Mouse (Mus musculus) forebrain, embryonic 14.5 days (tissue): ENCODE data around the gene Ccl22. TPM values are rescaled to one million over a fixed set of nuclear protein-coding genes. Genes with fewer than 3 reads are reported as not detected.

Experiments used
- ATAC-seq: fragments of 200-750 bp; cut with Nextera tagmentation; 2 replicates; pipeline ENCODE4 v1.8.0; 2017; ENCODE audit warnings: mild to moderate bottlenecking, moderate library complexity
- DNase-seq: peaks from one replicate; pipeline ENCODE4 v3.0.0-alpha.2; 2015; ENCODE audit warnings: low spot score
- H3K27ac ChIP-seq: fragments of 300-500 bp; sonication (generic); 2 replicates; pipeline ENCODE4 v1.5.1; 2014; ENCODE audit warnings: low read depth, mild to moderate bottlenecking, control low read depth, low read length, moderate library complexity
- H3K27me3 ChIP-seq: fragments of 300-500 bp; sonication (generic); replicated peaks from 2 replicates; pipeline ENCODE4 v1.6.1; 2014; ENCODE audit warnings: low read length, control low read depth, mixed read lengths; ENCODE audit not compliant: control insufficient read depth, insufficient read depth
- H3K36me3 ChIP-seq: fragments of 300-500 bp; sonication (generic); 2 replicates; pipeline ENCODE4 v1.6.1; 2014; ENCODE audit warnings: low read length, control low read depth; ENCODE audit not compliant: control insufficient read depth, insufficient read depth
- H3K4me1 ChIP-seq: fragments of 300-500 bp; sonication (generic); 2 replicates; pipeline ENCODE4 v1.6.1; 2014; ENCODE audit warnings: antibody characterized with exemption, low read length, control low read depth; ENCODE audit not compliant: control insufficient read depth, insufficient read depth
- H3K4me2 ChIP-seq: fragments of 300-500 bp; sonication (generic); 2 replicates; pipeline ENCODE4 v1.6.1; 2014; ENCODE audit warnings: mild to moderate bottlenecking, control low read depth, low read length
- H3K4me3 ChIP-seq: fragments of 300-500 bp; sonication (generic); 2 replicates; pipeline ENCODE4 v1.5.1; 2014; ENCODE audit warnings: low read depth, low read length, control low read depth
- H3K9ac ChIP-seq: fragments of 300-500 bp; sonication (generic); 2 replicates; pipeline ENCODE4 v1.6.1; 2014; ENCODE audit warnings: mild to moderate bottlenecking, low read length, control low read depth, moderate library complexity
- H3K9me3 ChIP-seq: fragments of 300-500 bp; sonication (generic); replicated peaks from 2 replicates; pipeline ENCODE4 v1.6.1; 2016; ENCODE audit warnings: low read length, control low read depth, mixed read lengths; ENCODE audit not compliant: control insufficient read depth
- WGBS: fragments of 180-500 bp; shearing (Covaris S2); extraction: QIAGEN DNeasy Blood & Tissue Kit; methylation state at CpG from one replicate; pipeline ENCODE4 v1.1.7; 2014; 5-methylcytosine and 5-hydroxymethylcytosine counted together
- polyA plus RNA-seq: library from polyadenylated mRNA; unstranded; fragments of >200 nt; fragmentation: Nextera tagmentation; extraction: Ambion mirVana; gene quantifications from 2 replicates; pipeline ENCODE4 v1.2.1, GENCODE M21; 2014

The Ccl22 gene
- polyA plus RNA-seq, 1 experiment from 2014 or later: not detected

DNA sequence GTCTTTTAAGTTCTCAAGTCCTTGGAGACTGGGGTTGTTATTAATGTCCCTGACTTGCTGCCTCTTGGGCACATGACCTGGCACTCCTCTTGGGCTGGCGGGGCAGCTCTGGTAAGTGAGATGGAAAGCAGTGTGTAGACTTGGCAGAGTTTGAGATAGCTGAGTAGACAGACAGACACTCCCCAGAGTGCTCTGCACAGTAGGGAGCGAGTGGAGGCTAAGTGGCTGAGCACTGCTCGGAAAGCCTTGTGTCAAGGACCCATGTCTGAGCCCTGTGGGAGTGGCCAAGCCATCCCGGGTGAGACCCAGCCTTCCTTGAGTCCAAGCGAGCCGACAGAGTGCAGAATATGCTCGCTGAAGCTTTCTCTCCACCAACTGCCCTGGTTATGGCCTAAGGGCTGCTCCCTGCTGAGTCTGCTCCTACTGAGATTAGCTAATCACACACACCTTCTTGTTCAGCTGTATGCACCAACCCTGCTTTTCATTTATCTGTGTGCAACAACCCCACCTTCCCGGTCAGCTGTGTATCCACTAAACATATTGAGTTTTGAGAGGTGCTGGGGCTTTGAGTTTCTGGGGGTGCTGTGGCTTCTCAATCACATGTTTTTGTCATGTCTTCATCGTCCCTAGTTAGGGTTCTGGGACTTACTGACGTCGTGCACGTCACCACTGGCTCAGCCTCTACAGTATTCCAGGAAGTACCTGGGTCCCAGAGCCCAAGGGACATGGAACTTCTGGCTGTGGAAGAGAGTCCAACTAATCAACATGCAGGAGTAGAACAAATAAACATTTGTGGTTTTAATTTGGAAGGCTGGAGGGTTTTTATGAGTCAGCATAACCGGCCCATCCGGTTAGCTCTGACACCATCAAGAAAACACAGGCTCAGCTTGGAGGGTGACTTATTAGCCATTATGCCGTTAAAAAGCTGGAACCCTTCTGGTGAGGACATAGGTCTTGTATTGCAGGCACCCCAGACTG is 42.4 kb downstream of the Ccl22 start:
- WGBS: 71% methylated on average over 15 of the region's 15 CpGs
- Histone ChIP-seq H3K9ac (no peak overlapping the region), H3K36me3 (no peaks in the 10 kb centered on the region), H3K4me3 (no peak overlapping the region), H3K9me3 (no peaks in the 10 kb centered on the region), H3K4me1 (no peaks in the 10 kb centered on the region), H3K27me3 (no peaks in the 10 kb centered on the region), H3K4me2 (no peak overlapping the region), H3K27ac (no peak overlapping the region)
- DNase-seq (no peak), ATAC-seq (no peak)

DNA sequence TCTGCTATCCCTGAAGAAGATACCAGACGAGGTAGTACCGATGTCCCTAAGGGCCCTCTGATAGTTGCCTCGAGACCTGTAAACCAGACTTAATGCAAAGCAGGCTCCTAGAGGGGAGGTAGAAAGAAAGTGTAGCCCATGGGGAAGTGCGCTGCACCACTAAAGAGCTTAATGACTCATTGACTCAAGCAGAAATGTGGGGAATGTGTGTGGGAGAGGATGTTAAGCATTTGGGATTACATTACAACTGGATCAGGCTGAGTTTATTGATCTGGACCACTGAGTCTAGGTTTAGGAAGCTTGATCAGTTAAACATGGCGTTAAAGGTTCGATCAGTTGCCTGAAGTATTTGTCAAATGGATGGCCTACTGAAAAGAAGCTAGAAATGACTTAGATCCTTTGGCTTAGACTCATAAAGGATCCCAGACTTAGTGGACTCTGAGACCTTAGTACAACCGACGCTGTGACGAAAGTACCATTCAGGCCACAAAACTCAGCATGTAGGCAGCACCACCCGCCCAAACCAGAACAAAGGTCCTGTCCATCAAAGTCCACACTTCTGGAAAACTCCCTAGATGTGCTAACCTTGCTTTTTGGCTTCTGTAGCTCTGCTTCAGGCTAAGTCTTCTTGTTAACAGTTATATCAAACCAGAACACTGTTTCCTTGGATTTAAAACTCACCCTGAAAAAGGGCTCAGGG is 44.0 kb downstream of the Ccl22 start:
- Histone ChIP-seq H3K27ac (no peak overlapping the region), H3K4me3 (no peak overlapping the region), H3K4me2 (no peak overlapping the region), H3K27me3 (no peaks in the 10 kb centered on the region), H3K9me3 (no peaks in the 10 kb centered on the region), H3K9ac (no peak overlapping the region), H3K4me1 (no peaks in the 10 kb centered on the region), H3K36me3 (no peaks in the 10 kb centered on the region)
- no peak for DNase-seq
- WGBS: 44% methylated on average over 10 of the region's 10 CpGs
- no peak for ATAC-seq

DNA sequence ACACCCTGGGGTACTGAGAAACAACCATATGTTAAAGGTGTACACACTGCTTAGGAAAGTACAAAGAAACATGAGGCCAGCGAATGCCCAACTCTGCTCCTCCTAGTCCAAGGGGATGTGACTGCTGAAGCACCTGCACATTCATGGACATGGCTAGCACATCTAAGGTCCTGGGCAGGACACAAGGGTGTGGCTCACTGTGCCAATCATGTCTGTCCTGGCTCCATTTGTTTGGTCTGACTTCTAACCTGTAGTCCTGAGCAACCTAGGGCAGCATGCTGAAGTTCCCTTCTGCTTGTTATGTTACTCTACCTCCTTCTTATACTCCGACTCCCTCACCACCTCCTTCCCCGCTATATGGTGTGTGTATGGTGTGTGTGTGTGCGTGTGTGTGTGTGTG is 49.0 kb downstream of the Ccl22 start:
- no peaks in the 10 kb centered on the region for H3K27me3 ChIP-seq
- 95% methylated on average over 4 of the region's 4 CpGs for WGBS
- ATAC-seq (no peak), DNase-seq (no peak)
- H3K4me2 ChIP-seq: no peak overlapping the region
- no peaks in the 10 kb centered on the region for H3K9me3 ChIP-seq
- H3K27ac ChIP-seq: no peak overlapping the region
- H3K9ac ChIP-seq: no peak overlapping the region
- H3K4me1 ChIP-seq: no peaks in the 10 kb centered on the region
- H3K36me3 ChIP-seq: no peaks in the 10 kb centered on the region
- no peak overlapping the region for H3K4me3 ChIP-seq

GRCm38 (mm10) chr8:94794782-94795181 is 49.4 kb downstream of the Ccl22 start:
- Histone ChIP-seq H3K9me3 (no peaks in the 10 kb centered on the region), H3K27me3 (no peaks in the 10 kb centered on the region), H3K9ac (no peak overlapping the region), H3K4me3 (no peak overlapping the region), H3K4me1 (no peaks in the 10 kb centered on the region), H3K4me2 (no peak overlapping the region), H3K36me3 (no peaks in the 10 kb centered on the region), H3K27ac (no peak overlapping the region)
- 97% methylated on average over 2 of the region's 2 CpGs for WGBS
- ATAC-seq: no peak
- no peak for DNase-seq

DNA sequence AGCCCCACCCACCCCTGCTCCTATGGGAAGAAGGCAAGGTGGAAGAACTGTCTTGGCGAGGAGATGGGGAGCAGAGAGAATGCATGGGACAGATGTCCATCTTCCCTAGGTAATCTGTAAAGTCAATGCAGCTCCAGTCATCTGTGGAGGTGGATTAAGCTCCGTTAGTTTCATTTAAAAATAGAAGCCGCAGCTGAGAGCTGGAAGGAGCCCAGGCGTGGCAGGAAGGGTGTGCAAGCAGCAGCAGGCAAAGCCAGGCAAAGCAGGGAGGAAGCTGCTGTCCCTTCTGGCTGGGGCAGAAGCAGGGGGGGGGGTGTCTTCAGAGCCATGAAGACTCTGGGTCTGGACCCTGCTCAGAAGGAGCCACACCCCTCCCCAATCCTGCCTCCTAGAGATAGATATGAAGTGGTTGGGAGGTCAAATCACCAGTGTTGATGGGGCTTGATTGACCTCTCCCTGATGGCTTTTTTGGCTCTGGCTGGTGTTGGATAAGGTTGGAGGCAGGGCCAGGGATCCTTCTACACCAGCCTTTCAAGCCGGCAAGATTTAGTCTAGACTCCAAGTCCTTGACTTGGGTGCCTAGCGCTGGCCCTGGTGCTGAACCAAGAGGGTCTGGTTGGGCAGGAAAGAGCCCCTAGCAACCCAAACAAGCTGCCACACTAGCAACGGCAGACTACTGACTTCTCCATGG is 55.0 kb downstream of the Ccl22 start:
- no peaks in the 10 kb centered on the region for H3K27me3 ChIP-seq
- H3K4me1 ChIP-seq: no peaks in the 10 kb centered on the region
- no peaks in the 10 kb centered on the region for H3K36me3 ChIP-seq
- no peaks in the 10 kb centered on the region for H3K9me3 ChIP-seq
- H3K4me2 ChIP-seq: no peak overlapping the region
- no peak overlapping the region for H3K27ac ChIP-seq
- H3K9ac ChIP-seq: no peak overlapping the region
- no peak for DNase-seq
- H3K4me3 ChIP-seq: no peak overlapping the region
- 67% methylated on average over 7 of the region's 7 CpGs for WGBS
- no peak for ATAC-seq

Other genes starting within 250 kb of the Ccl22 start
- gene Cpne2, start 212.6 kb upstream of the Ccl22 start, polyA plus RNA-seq: 18.0 and 26.0 TPM in 2 replicates
- 46.4 and 47.6 TPM in 2 replicates for gene Rspry1, start 143.7 kb upstream of the Ccl22 start, polyA plus RNA-seq
- gene Fam192a, start 143.6 kb upstream of the Ccl22 start, polyA plus RNA-seq: 96.2 and 108 TPM in 2 replicates
- 89.3 and 101 TPM in 2 replicates for gene Arl2bp, start 79.0 kb upstream of the Ccl22 start, polyA plus RNA-seq
- gene Pllp, start 49.3 kb upstream of the Ccl22 start, polyA plus RNA-seq: 0.71 and 1.2 TPM in 2 replicates
- gene Cx3cl1, start 26.4 kb downstream of the Ccl22 start, polyA plus RNA-seq: 11.2 and 18.4 TPM in 2 replicates
- gene Ccl17, start 64.9 kb downstream of the Ccl22 start, polyA plus RNA-seq: 0.63 TPM in 1 of 2 replicates, not detected in the other
- 63.1 TPM in 2 replicates for gene Coq9, start 92.7 kb downstream of the Ccl22 start, polyA plus RNA-seq
- gene Ciapin1, start 92.8 kb downstream of the Ccl22 start, polyA plus RNA-seq: 124 and 147 TPM in 2 replicates
- gene Polr2c, start 111.9 kb downstream of the Ccl22 start, polyA plus RNA-seq: 163 and 174 TPM in 2 replicates
- 42.6 and 54.7 TPM in 2 replicates for gene Dok4, start 130.7 kb downstream of the Ccl22 start, polyA plus RNA-seq
- 6.9 and 7.9 TPM in 2 replicates for gene Ccdc102a, start 172.5 kb downstream of the Ccl22 start, polyA plus RNA-seq
- not detected in 2 replicates for gene Adgrg5, start 178.1 kb downstream of the Ccl22 start, polyA plus RNA-seq
- 145 and 157 TPM in 2 replicates for gene Adgrg1, start 229.2 kb downstream of the Ccl22 start, polyA plus RNA-seq